Mouse (Mus musculus) MEL (cell line): ENCODE measurements around the gene Itgae. TPM values are rescaled to one million over a fixed set of nuclear protein-coding genes. Genes with fewer than 3 reads are reported as not detected.
A peak's percentile ranks its signal among the peaks of the same experiment; 100 is the strongest.

ENCODE experiments used
- DNase-seq: peaks from one replicate; pipeline ENCODE4 v3.0.0; 2011; ENCODE audit warnings: low read depth, low spot score
- H3K27ac ChIP-seq: 2 replicates; pipeline ENCODE4 v1.5.1; 2012; ENCODE audit warnings: low read depth, mild to moderate bottlenecking, control low read depth, low read length, moderate library complexity; ENCODE audit not compliant: control insufficient read depth
- H3K27me3 ChIP-seq, 2 experiments: fragments of 150-350 bp in 1 of 2; sonication (generic) in 1 of 2; 2 replicates each; pipeline ENCODE4 v1.6.1; 2012; ENCODE audit warnings: low read length in 2 of 2, mild to moderate bottlenecking in 2 of 2, improper control_type of control experiment in 1 of 2, moderate library complexity in 1 of 2; ENCODE audit not compliant: insufficient read depth in 2 of 2, control insufficient read depth in 1 of 2
- H3K36me3 ChIP-seq, 2 experiments: 2 replicates each; pipeline ENCODE4 v1.6.1; 2012 to 2014; ENCODE audit warnings: low read length in 2 of 2, improper control_type of control experiment in 1 of 2, inconsistent platforms in 1 of 2, mild to moderate bottlenecking in 1 of 2; ENCODE audit not compliant: insufficient read depth in 2 of 2, control insufficient read depth in 1 of 2
- H3K4me1 ChIP-seq, 2 experiments: fragments of 150-350 bp in 1 of 2; sonication (generic) in 1 of 2; 2 replicates each; pipeline ENCODE4 v1.6.1; 2012; ENCODE audit warnings: low read length in 2 of 2, improper control_type of control experiment in 1 of 2, mild to moderate bottlenecking in 1 of 2; ENCODE audit not compliant: insufficient read depth in 2 of 2, control insufficient read depth in 1 of 2
- H3K4me3 ChIP-seq, 2 experiments: fragments of 150-350 bp in 1 of 2; sonication (generic) in 1 of 2; 2 replicates each; pipeline ENCODE4 v1.5.1; 2012; ENCODE audit warnings: low read depth in 2 of 2, low read length in 2 of 2, mild to moderate bottlenecking in 2 of 2, moderate library complexity in 2 of 2, control low read depth in 1 of 2, improper control_type of control experiment in 1 of 2; ENCODE audit not compliant: control insufficient read depth in 1 of 2, insufficient read depth in 1 of 2
- H3K79me2 ChIP-seq: 2 replicates; pipeline ENCODE4 v1.6.1; 2012; ENCODE audit warnings: mild to moderate bottlenecking, low read length, moderate library complexity; ENCODE audit not compliant: control insufficient read depth, poor library complexity, insufficient read depth
- H3K9ac ChIP-seq: 2 replicates; pipeline ENCODE4 v1.6.1; 2012; ENCODE audit warnings: low read depth, mild to moderate bottlenecking, control low read depth, low read length, moderate library complexity; ENCODE audit not compliant: control insufficient read depth, poor library complexity, severe bottlenecking
- H3K9me3 ChIP-seq: fragments of 150-350 bp; sonication (generic); replicated peaks from 2 replicates; pipeline ENCODE4 v1.6.1; 2012; ENCODE audit warnings: mild to moderate bottlenecking, low read length, improper control_type of control experiment, moderate library complexity; ENCODE audit not compliant: insufficient read depth
- CHD1 ChIP-seq: IDR thresholded peaks from 2 replicates; pipeline ENCODE4 v1.6.1; 2012; ENCODE audit warnings: low read depth, mild to moderate bottlenecking, inconsistent platforms, low read length, improper control_type of control experiment
- CHD2 ChIP-seq: IDR thresholded peaks from 2 replicates; pipeline ENCODE4 v1.6.1; 2011; ENCODE audit warnings: low read length, improper control_type of control experiment
- E2F4 ChIP-seq: IDR thresholded peaks from 2 replicates; pipeline ENCODE4 v1.6.1; 2011; ENCODE audit warnings: low read depth, low read length, improper control_type of control experiment, borderline replicate concordance
- EP300 ChIP-seq, 2 experiments: IDR thresholded peaks; 2 replicates each; pipeline ENCODE4 v1.6.1; 2011; ENCODE audit warnings: improper control_type of control experiment in 2 of 2, low read length in 2 of 2, low read depth in 1 of 2, mild to moderate bottlenecking in 1 of 2
- HCFC1 ChIP-seq: IDR thresholded peaks from 2 replicates; pipeline ENCODE4 v1.6.1; 2012; ENCODE audit warnings: low read depth, mild to moderate bottlenecking, inconsistent platforms, low read length, improper control_type of control experiment, moderate library complexity
- JUND ChIP-seq: IDR thresholded peaks from 2 replicates; pipeline ENCODE4 v1.6.1; 2011; ENCODE audit warnings: low read depth, mild to moderate bottlenecking, improper control_type of control experiment, low read length
- KAT2A ChIP-seq: conservative IDR thresholded peaks from 2 replicates; pipeline ENCODE4 v1.6.1; 2012; ENCODE audit warnings: low read depth, low read length, improper control_type of control experiment, inconsistent platforms
- MAFK ChIP-seq: IDR thresholded peaks from 2 replicates; pipeline ENCODE4 v1.6.1; 2011; ENCODE audit warnings: low read depth, mild to moderate bottlenecking, low read length, improper control_type of control experiment, borderline replicate concordance
- MAX ChIP-seq: IDR thresholded peaks from 2 replicates; pipeline ENCODE4 v1.6.1; 2011; ENCODE audit warnings: low read length, improper control_type of control experiment
- MAZ ChIP-seq: IDR thresholded peaks from 2 replicates; pipeline ENCODE4 v1.6.1; 2012; ENCODE audit warnings: low read depth, mild to moderate bottlenecking, inconsistent platforms, low read length, improper control_type of control experiment
- MEF2A ChIP-seq: IDR thresholded peaks from 2 replicates; pipeline ENCODE4 v1.6.1; 2014; ENCODE audit warnings: low read depth, mild to moderate bottlenecking, inconsistent platforms, low read length, improper control_type of control experiment; ENCODE audit not compliant: poor library complexity, insufficient replicate concordance, severe bottlenecking; ENCODE audit errors: extremely low read depth
- MXI1 ChIP-seq: IDR thresholded peaks from 2 replicates; pipeline ENCODE4 v1.6.1; 2011; ENCODE audit warnings: mild to moderate bottlenecking, low read depth, low read length, improper control_type of control experiment
- MYB ChIP-seq: IDR thresholded peaks from 2 replicates; pipeline ENCODE4 v1.6.1; 2011; ENCODE audit warnings: mild to moderate bottlenecking, low read depth, low read length, improper control_type of control experiment
- NELFE ChIP-seq: IDR thresholded peaks from 2 replicates; pipeline ENCODE4 v1.6.1; 2011; ENCODE audit warnings: low read depth, low read length, improper control_type of control experiment
- POLR2A ChIP-seq, 2 experiments: IDR thresholded peaks; 2 replicates each; pipeline ENCODE4 v1.6.1; 2011 to 2012; ENCODE audit warnings: low read length in 2 of 2, mild to moderate bottlenecking in 2 of 2, control low read depth in 1 of 2, improper control_type of control experiment in 1 of 2, low read depth in 1 of 2, moderate library complexity in 1 of 2; ENCODE audit not compliant: control insufficient read depth in 1 of 2, insufficient read depth in 1 of 2, poor library complexity in 1 of 2
- POLR2AphosphoS2 ChIP-seq: IDR thresholded peaks from 2 replicates; pipeline ENCODE4 v1.6.1; 2011; ENCODE audit warnings: low read length, improper control_type of control experiment
- POLR2AphosphoS5 ChIP-seq: IDR thresholded peaks from 2 replicates; pipeline ENCODE4 v1.6.1; 2012; ENCODE audit warnings: low read depth, borderline replicate concordance, mild to moderate bottlenecking, inconsistent platforms, low read length, moderate library complexity, mixed read lengths
- RCOR1 ChIP-seq: IDR thresholded peaks from 2 replicates; pipeline ENCODE4 v1.6.1; 2012; ENCODE audit warnings: low read depth, mild to moderate bottlenecking, inconsistent platforms, low read length, improper control_type of control experiment
- SIN3A ChIP-seq: IDR thresholded peaks from 2 replicates; pipeline ENCODE4 v1.6.1; 2012; ENCODE audit warnings: low read length, improper control_type of control experiment, inconsistent platforms
- TBP ChIP-seq: IDR thresholded peaks from 2 replicates; pipeline ENCODE4 v1.8.0; 2011; ENCODE audit warnings: low read depth, low read length, improper control_type of control experiment
- TCF12 ChIP-seq: IDR thresholded peaks from 2 replicates; pipeline ENCODE4 v1.6.1; 2014; ENCODE audit warnings: low read depth, mild to moderate bottlenecking, inconsistent platforms, low read length, improper control_type of control experiment, moderate library complexity
- UBTF ChIP-seq: IDR thresholded peaks from 2 replicates; pipeline ENCODE4 v1.6.1; 2012; ENCODE audit warnings: low read depth, mild to moderate bottlenecking, inconsistent platforms, low read length, improper control_type of control experiment, moderate library complexity, borderline replicate concordance; ENCODE audit not compliant: insufficient read depth
- USF1 ChIP-seq: IDR thresholded peaks from 2 replicates; pipeline ENCODE4 v1.6.1; 2014; ENCODE audit warnings: low read depth, mild to moderate bottlenecking, inconsistent platforms, low read length, improper control_type of control experiment, moderate library complexity
- ZC3H11A ChIP-seq: IDR thresholded peaks from 2 replicates; pipeline ENCODE4 v1.6.1; 2012; ENCODE audit warnings: low read depth, mild to moderate bottlenecking, inconsistent platforms, low read length, improper control_type of control experiment
- ZKSCAN1 ChIP-seq: IDR thresholded peaks from 2 replicates; pipeline ENCODE4 v1.6.1; 2012; ENCODE audit warnings: low read depth, mild to moderate bottlenecking, inconsistent platforms, low read length, improper control_type of control experiment, moderate library complexity
- ZNF384 ChIP-seq: IDR thresholded peaks from 2 replicates; pipeline ENCODE4 v1.6.1; 2012; ENCODE audit warnings: low read depth, mild to moderate bottlenecking, inconsistent platforms, low read length, improper control_type of control experiment
- polyA plus RNA-seq, 2 experiments: library from polyadenylated mRNA; stranded (reverse) in 1 of 2; unstranded in 1 of 2; fragments of >175 nt in 1 of 2; fragments of >200 nt in 1 of 2; gene quantifications; 2 replicates each; pipeline versions ENCODE4 v1.2.1 to v1.2.4; 2012; ENCODE audit warnings: low replicate concordance in 2 of 2, low read depth in 1 of 2; ENCODE audit not compliant: insufficient read length in 2 of 2, insufficient read depth in 1 of 2, missing spikeins in 1 of 2
- total RNA-seq: library from RNA; depleted of rRNA; stranded (reverse); fragments of 300-350 nt; gene quantifications from 2 replicates; pipeline ENCODE4 v1.2.3, GENCODE M21; 2012

Itgae gene
- total and polyA plus RNA-seq, 3 experiments, result 0.04 to 0.22 TPM; not detected in 1

- Histone ChIP-seq H3K27ac (peak overlapping the region; percentile 22; the same call in 1 of the 2 replicates), H3K27me3 (no peaks in the 10 kb centered on the region), H3K4me3 (peak overlapping the region; percentile 87 to 97), H3K79me2 (peaks cover 57% of the 10 kb centered on the region), H3K9ac (peak overlapping the region; percentile 97), H3K36me3 (peaks cover 0 to 41% of the 10 kb centered on the region in 2 experiments; a peak in 3 of 4 replicates), H3K4me1 (peaks cover 4 to 44% of the 10 kb centered on the region in 2 experiments), H3K9me3 (no peaks in the 10 kb centered on the region)
- DNase-seq, result peak; percentile 75
- TF ChIP-seq EP300 (IDR thresholded peaks at IDR 0.05; ENCODE audit: low read depth in 1 of 2, low read length in 2 of 2), result peak in 1 of 2 experiments; percentile 24; a peak in 1 of 4 replicates
- peak in 1 of 2 experiments; percentile 34; a peak in 1 of 4 replicates for TF ChIP-seq POLR2A (IDR thresholded peaks at IDR 0.05; ENCODE audit: control insufficient read depth in 1 of 2, insufficient read depth in 1 of 2, low read depth in 1 of 2, low read length in 2 of 2, poor library complexity in 1 of 2)
- TF ChIP-seq SIN3A, result 0 out of 2 replicates have a peak, but pooled peaks have one; percentile 49
- TF ChIP-seq CHD1, result peak; percentile 86; the same call in 1 of the 2 replicates
- TF ChIP-seq MAFK, result 0 out of 2 replicates have a peak, but pooled peaks have one; percentile 4
- no peak for TF ChIP-seq MAX
- 0 out of 2 replicates have a peak, but pooled peaks have one; percentile 16 for TF ChIP-seq E2F4
- TF ChIP-seq HCFC1, result peak; percentile 43
- no peak for TF ChIP-seq ZC3H11A
Measured at GRCm38 (mm10) chr11:73137116-73137515, 46.7 kb downstream of the Itgae start.

DNA sequence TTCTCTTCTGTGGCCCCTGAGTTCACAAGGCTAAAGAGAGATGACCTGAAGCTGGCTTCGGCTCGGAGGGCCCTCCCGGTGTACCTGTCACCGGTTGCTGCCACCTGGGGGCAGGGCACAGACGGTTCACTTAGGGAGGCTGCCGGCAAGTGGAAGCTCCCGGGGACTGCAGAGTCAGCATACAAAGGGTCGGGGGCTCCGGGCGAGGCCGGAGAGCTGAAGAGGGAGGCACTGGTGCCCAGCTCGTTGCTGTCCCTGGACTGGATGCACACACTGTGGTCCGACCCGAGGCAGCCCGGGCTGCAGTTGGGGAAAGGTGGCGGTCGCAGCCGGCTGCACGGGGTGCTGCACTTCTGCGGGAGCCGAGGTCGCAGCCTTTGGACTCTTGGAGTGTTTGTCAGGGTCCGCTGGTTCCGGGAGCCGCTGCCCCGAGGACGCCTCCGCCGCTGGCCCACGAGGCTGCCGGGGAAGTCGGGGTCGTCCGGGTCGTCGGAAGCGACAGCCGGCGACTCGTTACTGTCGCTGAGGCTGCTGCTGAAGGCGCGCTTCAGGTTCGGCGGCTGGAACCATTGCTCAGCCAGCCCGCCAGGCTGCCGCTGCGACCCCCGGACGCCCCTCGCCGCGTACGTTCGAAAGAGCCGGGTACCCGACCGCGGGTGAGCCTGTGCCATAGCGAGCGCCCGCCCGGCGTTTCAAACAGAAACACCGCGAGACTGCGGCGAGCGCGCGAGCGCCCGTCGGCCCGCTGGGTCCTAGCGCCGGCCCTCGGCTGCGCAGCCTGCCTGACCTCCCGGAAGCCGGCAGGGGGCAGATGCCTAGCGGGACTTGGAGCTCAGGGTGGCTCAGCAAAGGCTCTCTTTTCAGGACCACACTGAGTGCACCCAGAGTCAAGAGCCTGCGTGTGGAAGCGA is 47.5 kb downstream of the Itgae start, which contains the start of gene Haspin:
Gene Haspin (minus strand): TSS at position 704 of the 911 bp plus-strand sequence.
- H3K27ac ChIP-seq, result peak within 1 kb of the TSS; percentile 64
- peaks cover 0 to 37% of the 10 kb centered on the region in 2 experiments; a peak in 3 of 4 replicates for H3K4me1 ChIP-seq
- DNase-seq, result peak; percentile 97
- H3K79me2 ChIP-seq, result peaks cover 49% of the 10 kb centered on the region
- H3K9me3 ChIP-seq, result no peaks in the 10 kb centered on the region
- H3K9ac ChIP-seq, result peak within 1 kb of the TSS; percentile 97
- H3K4me3 ChIP-seq, result peak within 1 kb of the TSS; percentile 87 to 97
- peaks cover 0 to 34% of the 10 kb centered on the region in 2 experiments; a peak in 3 of 4 replicates for H3K36me3 ChIP-seq
- H3K27me3 ChIP-seq, result no peaks in the 10 kb centered on the region
- TF ChIP-seq MAZ, result 0 out of 2 replicates have a peak, but pooled peaks have one; percentile 35
- TF ChIP-seq JUND, result no peak
- peak; percentile 94 to 96 for TF ChIP-seq POLR2A (IDR thresholded peaks at IDR 0.05; ENCODE audit: control insufficient read depth in 1 of 2, insufficient read depth in 1 of 2, low read depth in 1 of 2, low read length in 2 of 2, poor library complexity in 1 of 2)
- peak; percentile 89 for TF ChIP-seq HCFC1
- no peak for TF ChIP-seq USF1
- TF ChIP-seq NELFE, result peak; percentile 93
- peak; percentile 10; the same call in 1 of the 2 replicates for TF ChIP-seq MAFK
- TF ChIP-seq KAT2A, result no peak; the same call in 1 of the 2 replicates
- TF ChIP-seq MYB, result no peak
- TF ChIP-seq TCF12, result peak; percentile 56; the same call in 1 of the 2 replicates
- peak; percentile 28; the same call in 1 of the 2 replicates for TF ChIP-seq CHD1
- no peak for TF ChIP-seq ZKSCAN1
- peak; percentile 77 for TF ChIP-seq MXI1
- TF ChIP-seq MEF2A, result no peak
- no peak for TF ChIP-seq RCOR1
- TF ChIP-seq E2F4, result peak; percentile 44; the same call in 1 of the 2 replicates
- TF ChIP-seq MAX, result no peak
- peak; percentile 52; the same call in 1 of the 2 replicates for TF ChIP-seq POLR2AphosphoS2
- TF ChIP-seq TBP, result peak; percentile 58; the same call in 1 of the 2 replicates
- TF ChIP-seq UBTF, result 0 out of 2 replicates have a peak, but pooled peaks have one; percentile 39
- no peak for TF ChIP-seq ZNF384
- peak; percentile 97 for TF ChIP-seq CHD2
- no peak for TF ChIP-seq POLR2AphosphoS5
